Mouse (Mus musculus) stomach, postnatal 0 days (tissue): ENCODE results near the gene Rpl7a.

Experiments
- CTCF ChIP-seq: IDR thresholded peaks from 2 replicates; pipeline ENCODE4 v1.5.1; 2016; ENCODE audit warnings: antibody characterized with exemption, low read depth, mild to moderate bottlenecking, moderate library complexity
- EP300 ChIP-seq: optimal IDR thresholded peaks from 2 replicates; pipeline ENCODE3; 2016; ENCODE audit warnings: antibody characterized with exemption

GRCm38 (mm10) chr2:26952193-26952592, 41.6 kb downstream of the Rpl7a start:
- TF ChIP-seq EP300 = no peak
- TF ChIP-seq CTCF = no peak
